Mouse (Mus musculus): ENCODE results near the gene Olfr1258.
"Not testable (repeated sequence)": the region's sequence is repeated elsewhere in the genome, so short reads cannot be mapped to it uniquely, and the experiment has no call there.

The Olfr1258 gene

DNA sequence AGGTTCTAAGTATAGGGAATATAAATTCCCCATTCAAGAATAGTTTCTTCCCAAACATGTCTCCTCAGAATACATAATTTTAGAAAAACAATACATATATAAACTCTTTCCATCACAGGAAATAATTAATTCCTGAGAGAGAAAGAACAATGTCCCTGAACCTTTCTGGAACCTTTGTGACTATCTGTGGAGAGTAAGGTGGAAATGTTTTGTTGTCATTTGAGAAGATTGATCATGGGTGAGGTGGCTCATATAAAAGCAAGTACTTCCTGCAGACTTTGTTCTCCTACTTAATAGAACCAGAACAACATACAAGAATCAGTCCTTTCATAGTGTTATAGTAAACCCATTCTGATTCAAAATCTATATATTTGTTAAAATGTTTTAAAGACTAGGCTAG, at the start of gene Olfr1258:
Gene Olfr1258 (plus strand): TSS at position 301 of the 400 bp plus-strand sequence.
- no peak for DNase-seq

DNA sequence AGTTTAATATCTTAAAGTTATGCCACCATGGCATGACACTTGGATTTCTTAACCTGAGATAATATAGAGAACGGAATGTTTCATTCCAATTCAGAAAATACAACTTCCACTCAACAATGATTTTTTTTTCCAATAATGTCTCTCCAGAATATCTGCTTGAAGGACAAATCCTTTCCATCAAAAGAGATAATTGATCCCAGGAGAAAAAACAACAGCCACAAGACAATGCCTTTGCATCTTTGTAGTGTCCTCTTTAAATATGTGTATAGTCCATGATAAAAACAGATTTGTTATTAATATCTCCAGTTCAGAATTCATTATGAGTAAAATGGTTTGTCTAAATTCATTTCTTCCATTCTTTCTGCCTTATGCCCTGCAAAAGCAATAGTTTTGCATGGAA, 49.0 kb upstream of the Olfr1258 start, which contains the start of gene Olfr1257:
Gene Olfr1257 (plus strand): TSS at position 301 of the 400 bp plus-strand sequence.
- no peak for DNase-seq

DNA sequence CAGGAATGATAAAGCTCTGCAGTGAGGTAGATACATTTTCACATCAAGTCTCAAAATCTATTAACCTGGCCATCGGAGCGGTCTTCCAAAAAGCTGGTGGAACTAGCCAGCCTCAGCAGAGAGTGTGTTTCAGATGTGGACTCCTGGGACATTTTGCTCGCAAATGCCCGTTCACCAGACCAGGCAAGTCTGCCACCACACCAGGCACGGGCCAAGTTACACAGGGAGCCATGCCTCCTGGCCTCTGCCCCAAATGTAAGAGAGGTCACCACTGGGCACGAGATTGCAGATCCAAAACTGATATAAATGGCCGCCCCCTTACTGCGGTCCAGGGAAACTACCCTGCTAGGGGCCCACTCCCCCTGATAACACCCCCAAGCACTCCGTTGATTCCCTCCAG, 14.5 kb upstream of the Olfr1258 start:
- not testable (repeated sequence) for DNase-seq

DNA sequence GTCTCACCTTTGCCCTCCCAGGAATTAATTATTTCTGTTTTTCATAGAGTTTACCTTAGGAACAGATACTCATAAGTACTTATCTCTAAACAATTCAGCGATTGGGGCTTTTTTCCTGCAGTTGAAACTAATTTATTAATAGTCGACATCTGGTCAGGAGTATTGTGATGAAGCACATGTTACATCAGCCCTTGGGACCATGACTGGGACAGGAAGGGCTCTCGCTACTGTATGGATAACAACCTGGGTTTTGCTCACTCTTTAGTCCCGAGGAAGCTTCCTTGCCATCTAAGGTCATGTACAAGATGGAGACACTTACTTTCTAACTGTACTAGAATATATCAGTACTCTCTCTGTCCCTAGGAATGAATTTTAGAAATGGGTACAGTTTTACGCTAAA, 21.5 kb downstream of the Olfr1258 start, which contains the start of gene Olfr1259:
Gene Olfr1259 (minus strand): TSS at position 101 of the 400 bp plus-strand sequence.
- no peak for DNase-seq

DNA sequence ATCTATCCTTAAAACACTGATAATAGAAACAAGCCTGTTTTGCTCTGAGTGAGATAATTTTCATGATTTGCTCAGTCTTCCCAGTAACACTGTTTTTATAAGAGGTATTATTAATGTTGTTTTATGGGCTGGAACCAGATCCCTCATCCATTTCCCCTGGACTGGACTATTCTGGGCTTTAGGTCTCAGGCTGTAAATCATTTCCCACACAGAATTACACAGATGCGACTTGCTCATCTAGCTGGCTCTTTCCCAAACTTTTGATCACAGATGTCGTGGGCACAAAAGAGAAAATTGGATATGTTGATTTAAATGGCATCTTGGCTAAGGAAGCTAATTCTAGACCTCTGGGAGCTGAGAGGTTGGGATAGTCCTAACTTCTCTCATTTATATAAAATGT, 47.1 kb downstream of the Olfr1258 start, which contains the start of gene Olfr1260:
Gene Olfr1260 (plus strand): TSS at position 157 of the 400 bp plus-strand sequence.
- no peak for DNase-seq

DNA sequence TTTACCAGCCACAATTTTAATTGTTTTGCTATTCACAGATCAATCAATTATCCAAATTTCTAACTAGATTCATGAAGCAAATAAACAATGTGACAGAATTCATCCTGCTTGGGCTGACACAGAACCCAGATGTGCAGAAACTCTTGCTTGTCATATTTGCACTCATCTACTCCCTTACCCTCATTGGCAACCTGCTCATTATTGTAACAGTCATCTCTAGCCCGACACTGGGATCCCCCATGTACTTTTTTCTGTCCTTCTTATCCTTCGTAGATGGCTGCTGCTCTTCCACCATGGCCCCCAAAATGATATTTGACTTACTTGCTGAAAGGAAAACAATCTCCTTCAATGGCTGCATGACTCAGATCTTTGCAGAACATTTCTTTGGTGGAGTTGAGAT, 50.6 kb downstream of the Olfr1258 start:
- DNase-seq: no peak

Data from lung, postnatal 36 days (tissue).